Comparison of ENCODE assay signal across 13 mouse cellular contexts in the genomic region with DNA sequence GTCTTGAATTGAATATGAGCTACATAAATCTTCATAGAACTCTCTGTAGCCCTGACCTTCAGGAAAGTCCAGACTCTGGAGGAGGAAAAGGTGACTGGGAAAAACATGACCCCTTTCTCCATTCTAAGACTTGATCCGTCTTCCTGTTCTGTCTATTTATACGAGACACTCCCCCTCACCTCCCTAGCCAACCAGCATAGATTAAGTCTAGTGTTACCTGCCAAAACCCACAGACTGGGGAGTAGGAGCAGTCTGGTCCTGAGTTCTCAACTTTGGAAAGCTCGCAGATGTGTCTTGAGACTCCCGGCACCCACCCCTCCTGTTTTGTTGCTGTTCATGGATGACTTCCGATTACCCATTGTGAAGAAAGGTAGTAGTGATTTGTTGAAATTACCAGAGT.
A peak's percentile ranks its signal among the peaks of the same experiment; 100 is the strongest.
DNase-seq lines count a peak whose midpoint lies in the region; ATAC-seq and TF ChIP-seq lines count a peak whose summit lies in the region.
"Had no signal": no experiment of that assay in that cellular context is flagged by ENCODE, and none has a peak within 500 bp of the region (broad histone marks: within the 10 kb centered on the region; RNA-seq: fewer than 3 reads in every experiment).

No protein-coding gene starts in this region.

- no peak overlapping the region for H3K4me3 ChIP-seq in layer of hippocampus, adult 2 months
- H3K4me3 ChIP-seq in forebrain, embryonic 16.5 days (replicated peaks; ENCODE audit: low read length) = no peak overlapping the region
- H3K4me3 ChIP-seq: limb, embryonic 13.5 days had no signal

- H3K27ac ChIP-seq in layer of hippocampus, adult 2 months = peak overlapping the region; percentile 80; the same call in 1 of the 2 replicates
- H3K27ac ChIP-seq in forebrain, embryonic 16.5 days (ENCODE audit: low read length) = no peak overlapping the region
- H3K27ac ChIP-seq: hindbrain, postnatal 0 days; limb, embryonic 13.5 days; macrophage had no signal

- no peak for TF ChIP-seq CTCF in layer of hippocampus, adult 2 months (conservative IDR thresholded peaks at IDR 0.05)

- no peak overlapping the region for H3K4me2 ChIP-seq in forebrain, embryonic 16.5 days (ENCODE audit: low read length)
- H3K4me2 ChIP-seq: limb, embryonic 13.5 days had no signal

- H3K36me3 ChIP-seq in forebrain, embryonic 16.5 days (ENCODE audit: control insufficient read depth, insufficient read depth) = no peaks in the 10 kb centered on the region
- H3K36me3 ChIP-seq: limb, embryonic 13.5 days had no signal

- no peak for ATAC-seq in cerebellum, adult (ENCODE audit: insufficient number of reproducible peaks, low FRiP score, low TSS enrichment)
- ATAC-seq in forebrain, embryonic 16.5 days = no peak
- ATAC-seq: activated CD4-positive, CD25-positive, alpha-beta regulatory T cell, adult 4 months; hindbrain, postnatal 0 days had no signal

- H3K9me3 ChIP-seq in forebrain, embryonic 16.5 days (ENCODE audit: control insufficient read depth, low read length) = no peaks in the 10 kb centered on the region
- H3K9me3 ChIP-seq: limb, embryonic 13.5 days had no signal

- no peak overlapping the region for H3K9ac ChIP-seq in forebrain, embryonic 16.5 days (replicated peaks; ENCODE audit: low read depth, low read length)
- H3K9ac ChIP-seq: limb, embryonic 13.5 days had no signal

- WGBS in forebrain, embryonic 16.5 days = 73% methylated on average over 5 of the region's 5 CpGs

- no peak for DNase-seq in layer of hippocampus, adult 2 months (ENCODE audit: low spot score in 2 of 2)
- no peak for DNase-seq in layer of hippocampus, adult 8-10 months (ENCODE audit: low spot score in 2 of 2)
- DNase-seq in ES-CJ7 (ENCODE audit: low read depth, low spot score) = peak; percentile 4
- peak; percentile 2 for DNase-seq in R1 (ENCODE audit: low read depth, low spot score)
- peak; percentile 38 to 50 for DNase-seq in heart, postnatal 10 days
- DNase-seq: cerebellum, postnatal 14 days; layer of hippocampus, adult 9-11 months had no signal

- H3K27me3 ChIP-seq in forebrain, embryonic 16.5 days (replicated peaks; ENCODE audit: control insufficient read depth, insufficient read depth, low read length) = no peaks in the 10 kb centered on the region
- H3K27me3 ChIP-seq: limb, embryonic 13.5 days had no signal

- intact Hi-C loops in heart, postnatal 10 days (cut with DNase I) = loop anchor here (5.0 kb wide), 1 partner anchor 41 kb away; no protein-coding TSS in a partner anchor

- peaks cover 11% of the 10 kb centered on the region for H3K4me1 ChIP-seq in forebrain, embryonic 16.5 days (replicated peaks; ENCODE audit: control insufficient read depth, insufficient read depth, low read length)
- H3K4me1 ChIP-seq: limb, embryonic 13.5 days had no signal

Comparison
In these comparisons a context has a peak if more than half of its experiments do, and no peak if none do; other contexts are left out.
1. DNase-seq: peak in ES-CJ7 (single experiment), R1 (single experiment) and heart, postnatal 10 days (2 of 2); none in layer of hippocampus, adult 2 months (0 of 2) and layer of hippocampus, adult 8-10 months (0 of 2).